Mouse (Mus musculus): ENCODE data around the gene Cnn2. TPM values are rescaled to one million over a fixed set of nuclear protein-coding genes. Genes with fewer than 3 reads are reported as not detected.

Gene Cnn2
- polyA plus RNA-seq, 1 experiment from 2014 or later, result 218 TPM

DNA sequence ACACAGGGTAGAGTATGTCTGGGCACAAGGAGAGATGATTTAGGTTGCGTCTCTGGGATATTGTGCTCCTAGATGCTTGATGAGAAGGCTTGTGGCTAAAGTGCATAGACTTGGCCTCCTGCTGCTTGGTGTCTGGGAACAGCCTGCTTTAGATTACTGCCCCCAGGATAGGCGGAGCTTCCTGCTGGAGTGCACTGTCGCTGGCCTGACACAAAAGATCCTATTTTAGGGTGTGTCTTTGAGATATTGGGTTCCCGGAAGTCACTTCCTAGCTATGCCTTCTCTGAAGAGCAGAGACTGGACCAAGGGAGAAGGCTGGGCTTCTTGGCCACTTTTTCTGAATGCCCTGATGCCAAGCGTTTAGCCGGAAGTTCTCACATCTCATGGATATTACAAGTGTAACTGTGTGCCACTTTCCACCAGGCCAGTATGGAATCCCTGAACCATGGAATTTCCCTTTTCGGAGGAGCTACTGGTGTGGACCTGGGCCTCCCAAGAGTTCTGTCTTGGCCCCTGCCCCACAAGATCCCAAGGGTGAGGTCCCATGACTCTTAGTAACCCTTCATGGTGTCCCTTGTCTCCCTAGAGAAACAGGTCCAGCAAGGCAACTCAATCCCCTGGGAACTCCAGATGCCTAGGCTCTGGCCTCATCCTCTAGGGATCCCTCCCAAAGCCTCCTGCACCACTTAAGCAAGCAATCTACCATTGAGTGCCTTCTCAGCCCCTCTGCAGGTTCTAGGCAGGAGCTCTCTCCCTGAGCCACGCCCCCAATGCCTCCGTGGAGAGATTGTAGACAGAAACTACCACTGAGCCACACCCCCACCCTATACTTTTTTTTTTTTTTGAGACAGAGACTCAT, 15.2 kb downstream of the Cnn2 start:
- no peak for ATAC-seq (replicated peaks; ENCODE audit: extremely low read depth, insufficient read depth, low FRiP score)
- peaks cover 5% of the 10 kb centered on the region; the same call in 1 of the 2 replicates for H3K4me1 ChIP-seq (ENCODE audit: control insufficient read depth, insufficient read depth, low read length)
- WGBS, result 56% methylated on average over 9 of the region's 9 CpGs

DNA sequence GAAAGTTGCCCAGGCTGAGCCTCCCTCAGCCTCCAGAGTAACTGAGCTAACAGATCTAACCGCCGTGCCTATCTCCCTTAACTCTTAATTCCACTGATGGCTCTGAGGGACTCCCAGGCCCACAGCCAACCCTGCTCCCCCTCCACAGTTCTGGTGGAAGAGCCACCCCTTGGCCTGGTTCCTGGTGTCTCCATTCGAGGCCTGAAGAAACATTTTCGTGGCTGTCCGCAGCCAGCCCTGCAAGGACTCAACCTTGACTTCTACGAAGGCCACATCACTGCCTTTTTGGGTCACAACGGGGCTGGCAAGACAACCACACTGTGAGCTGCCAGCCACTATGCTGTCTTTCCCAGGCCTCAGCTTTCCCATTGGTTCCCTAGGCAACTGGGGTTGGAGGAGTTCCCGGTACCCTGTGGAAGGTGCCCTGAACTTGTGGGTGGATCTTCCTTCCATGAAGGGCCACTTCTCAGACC, 15.9 kb downstream of the Cnn2 start:
- Histone ChIP-seq H3K36me3 (ENCODE audit: control insufficient read depth, insufficient read depth) (peaks cover 3% of the 10 kb centered on the region; the same call in 1 of the 2 replicates), H3K4me3 (ENCODE audit: low read length) (no peak overlapping the region), H3K4me2 (ENCODE audit: low read depth, low read length) (no peak overlapping the region), H3K27me3 (ENCODE audit: control insufficient read depth, insufficient read depth, low read length) (peaks cover 6% of the 10 kb centered on the region; the same call in 1 of the 2 replicates), H3K9me3 (replicated peaks; ENCODE audit: control insufficient read depth, low read length) (no peaks in the 10 kb centered on the region), H3K27ac (ENCODE audit: low read length) (no peak overlapping the region), H3K9ac (ENCODE audit: low read length) (no peak overlapping the region), H3K4me1 (ENCODE audit: control insufficient read depth, insufficient read depth, low read length) (peaks cover 5% of the 10 kb centered on the region; the same call in 1 of the 2 replicates)
- WGBS, result 70% methylated on average over 8 of the region's 8 CpGs
- ATAC-seq (replicated peaks; ENCODE audit: extremely low read depth, insufficient read depth, low FRiP score), result no peak

More for the DNA sequence above, 15.2 kb downstream of the Cnn2 start:
- no peaks in the 10 kb centered on the region for H3K9me3 ChIP-seq (replicated peaks; ENCODE audit: control insufficient read depth, low read length)
- no peak overlapping the region for H3K4me2 ChIP-seq (ENCODE audit: low read depth, low read length)
- peaks cover 6% of the 10 kb centered on the region; the same call in 1 of the 2 replicates for H3K27me3 ChIP-seq (ENCODE audit: control insufficient read depth, insufficient read depth, low read length)
- H3K4me3 ChIP-seq (ENCODE audit: low read length), result no peak overlapping the region
- H3K36me3 ChIP-seq (ENCODE audit: control insufficient read depth, insufficient read depth), result no peaks in the 10 kb centered on the region
- peak overlapping the region; percentile 11; the same call in 1 of the 2 replicates for H3K27ac ChIP-seq (ENCODE audit: low read length)
- H3K9ac ChIP-seq (ENCODE audit: low read length), result no peak overlapping the region

DNA sequence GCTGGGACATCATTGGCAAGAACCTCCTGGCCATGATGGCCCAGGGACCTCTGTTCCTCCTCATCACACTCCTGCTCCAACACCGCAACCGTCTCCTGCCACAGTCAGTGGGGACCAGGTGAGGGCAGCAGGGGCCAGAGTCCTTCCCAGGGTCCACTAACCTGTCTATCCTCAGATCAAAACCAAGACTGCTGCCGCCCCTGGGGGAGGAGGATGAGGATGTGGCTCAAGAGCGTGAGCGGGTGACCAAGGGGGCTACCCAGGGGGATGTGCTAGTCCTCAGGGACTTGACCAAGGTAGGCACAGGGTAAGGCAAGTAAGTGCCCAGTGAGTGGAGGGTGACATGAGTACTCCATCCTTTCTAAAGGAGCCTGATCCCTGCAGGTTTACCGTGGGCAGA, 23.4 kb downstream of the Cnn2 start:
- peaks cover 12% of the 10 kb centered on the region for H3K9me3 ChIP-seq (replicated peaks; ENCODE audit: control insufficient read depth, low read length)
- H3K27me3 ChIP-seq (ENCODE audit: control insufficient read depth, insufficient read depth, low read length), result peaks cover 22% of the 10 kb centered on the region
- H3K4me3 ChIP-seq (ENCODE audit: low read length), result no peak overlapping the region
- peaks cover 27% of the 10 kb centered on the region for H3K36me3 ChIP-seq (ENCODE audit: control insufficient read depth, insufficient read depth)
- H3K9ac ChIP-seq (ENCODE audit: low read length), result no peak overlapping the region
- H3K27ac ChIP-seq (ENCODE audit: low read length), result no peak overlapping the region
- 84% methylated on average over 6 of the region's 6 CpGs for WGBS
- no peaks in the 10 kb centered on the region for H3K4me1 ChIP-seq (ENCODE audit: control insufficient read depth, insufficient read depth, low read length)
- H3K4me2 ChIP-seq (ENCODE audit: low read depth, low read length), result no peak overlapping the region
- ATAC-seq (replicated peaks; ENCODE audit: extremely low read depth, insufficient read depth, low FRiP score), result no peak

DNA sequence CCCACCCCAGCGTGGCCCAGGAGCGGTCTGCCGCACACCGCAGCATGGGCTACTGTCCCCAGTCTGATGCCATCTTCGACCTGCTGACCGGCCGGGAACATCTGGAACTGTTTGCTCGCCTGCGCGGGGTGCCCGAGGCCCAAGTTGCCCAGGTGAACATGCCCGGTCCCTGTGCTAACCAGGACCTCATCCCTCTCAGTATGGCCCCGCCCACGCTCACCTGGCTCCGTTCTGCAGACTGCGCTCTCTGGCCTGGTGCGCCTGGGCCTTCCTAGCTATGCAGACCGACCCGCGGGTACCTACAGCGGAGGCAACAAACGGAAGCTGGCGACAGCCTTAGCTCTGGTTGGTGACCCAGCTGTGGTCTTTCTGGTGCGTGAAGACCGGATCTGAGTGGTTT, 25.2 kb downstream of the Cnn2 start:
- Histone ChIP-seq H3K4me2 (ENCODE audit: low read depth, low read length) (no peak overlapping the region), H3K9me3 (replicated peaks; ENCODE audit: control insufficient read depth, low read length) (peaks cover 12% of the 10 kb centered on the region), H3K4me1 (ENCODE audit: control insufficient read depth, insufficient read depth, low read length) (peaks cover under 1% of the 10 kb centered on the region), H3K27me3 (ENCODE audit: control insufficient read depth, insufficient read depth, low read length) (peaks cover 22% of the 10 kb centered on the region), H3K4me3 (ENCODE audit: low read length) (no peak overlapping the region), H3K9ac (ENCODE audit: low read length) (no peak overlapping the region), H3K27ac (ENCODE audit: low read length) (no peak overlapping the region), H3K36me3 (ENCODE audit: control insufficient read depth, insufficient read depth) (peaks cover 27% of the 10 kb centered on the region)
- WGBS, result 54% methylated on average over 25 of the region's 25 CpGs
- no peak for ATAC-seq (replicated peaks; ENCODE audit: extremely low read depth, insufficient read depth, low FRiP score)

DNA sequence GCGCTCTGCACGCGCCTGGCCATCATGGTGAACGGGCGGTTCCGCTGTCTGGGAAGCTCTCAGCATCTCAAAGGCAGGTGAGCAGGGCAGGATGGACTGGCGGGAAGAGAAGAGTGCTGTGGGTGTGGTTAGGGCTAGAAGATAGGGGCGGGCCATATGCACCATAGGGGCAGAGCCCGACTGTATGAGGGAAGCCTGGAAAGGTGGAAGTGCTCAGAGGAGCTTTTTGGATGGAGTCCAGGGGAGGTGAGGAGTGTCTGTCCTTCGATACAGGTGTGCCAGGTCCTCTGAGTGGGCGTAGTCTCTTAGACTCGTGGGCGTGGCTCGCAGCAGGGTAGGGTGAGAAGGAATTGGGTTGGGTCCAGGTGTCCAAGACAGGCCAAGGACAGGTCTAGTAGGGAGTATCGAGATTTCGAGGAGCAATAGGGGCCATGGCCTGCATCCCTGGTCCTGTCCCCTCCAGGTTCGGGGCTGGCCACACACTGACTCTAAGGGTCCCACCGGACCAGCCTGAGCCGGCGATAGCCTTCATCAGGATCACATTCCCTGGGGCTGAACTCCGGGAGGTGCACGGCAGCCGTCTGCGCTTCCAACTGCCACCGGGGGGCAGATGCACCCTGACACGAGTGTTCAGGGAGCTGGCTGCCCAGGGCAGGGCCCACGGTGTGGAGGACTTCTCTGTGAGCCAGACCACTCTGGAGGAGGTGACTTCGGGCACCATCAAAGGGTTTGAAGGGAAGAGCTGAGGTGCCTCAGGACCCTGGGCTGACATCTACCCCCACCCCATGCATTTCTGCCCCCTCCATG, 26.3 kb downstream of the Cnn2 start:
- peaks cover 12% of the 10 kb centered on the region for H3K9me3 ChIP-seq (replicated peaks; ENCODE audit: control insufficient read depth, low read length)
- H3K36me3 ChIP-seq (ENCODE audit: control insufficient read depth, insufficient read depth), result peaks cover 22% of the 10 kb centered on the region
- H3K27ac ChIP-seq (ENCODE audit: low read length), result no peak overlapping the region
- no peak for ATAC-seq (replicated peaks; ENCODE audit: extremely low read depth, insufficient read depth, low FRiP score)
- H3K27me3 ChIP-seq (ENCODE audit: control insufficient read depth, insufficient read depth, low read length), result peaks cover 22% of the 10 kb centered on the region
- no peak overlapping the region for H3K9ac ChIP-seq (ENCODE audit: low read length)
- H3K4me3 ChIP-seq (ENCODE audit: low read length), result no peak overlapping the region
- WGBS, result 26% methylated on average over 28 of the region's 28 CpGs
- peaks cover 7% of the 10 kb centered on the region for H3K4me1 ChIP-seq (ENCODE audit: control insufficient read depth, insufficient read depth, low read length)
- H3K4me2 ChIP-seq (ENCODE audit: low read depth, low read length), result no peak overlapping the region

DNA sequence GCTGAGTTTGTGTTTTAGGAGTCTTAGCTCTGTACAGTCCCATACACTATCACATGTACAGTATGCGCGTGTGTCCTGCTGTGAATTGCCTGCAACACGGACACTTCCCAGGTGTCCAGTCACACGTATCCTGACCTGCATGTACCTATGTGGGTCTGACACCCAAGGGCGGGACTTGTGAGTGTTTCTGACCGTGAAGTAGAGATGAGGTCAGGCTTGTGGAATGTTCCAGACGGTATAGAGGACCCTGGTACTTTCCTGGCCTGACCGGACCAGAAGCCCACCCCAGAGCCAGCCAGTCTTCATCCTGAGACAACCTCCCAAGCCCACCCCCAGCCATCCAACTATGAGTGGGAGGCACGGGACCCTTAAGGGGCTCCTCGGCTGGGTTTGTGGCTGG, 27.2 kb downstream of the Cnn2 start:
- no peak overlapping the region for H3K9ac ChIP-seq (ENCODE audit: low read length)
- peaks cover 7% of the 10 kb centered on the region for H3K4me1 ChIP-seq (ENCODE audit: control insufficient read depth, insufficient read depth, low read length)
- 66% methylated on average over 10 of the region's 10 CpGs for WGBS
- peaks cover 15% of the 10 kb centered on the region for H3K36me3 ChIP-seq (ENCODE audit: control insufficient read depth, insufficient read depth)
- ATAC-seq (replicated peaks; ENCODE audit: extremely low read depth, insufficient read depth, low FRiP score), result no peak
- H3K27me3 ChIP-seq (ENCODE audit: control insufficient read depth, insufficient read depth, low read length), result peaks cover 22% of the 10 kb centered on the region
- no peak overlapping the region for H3K4me3 ChIP-seq (ENCODE audit: low read length)
- no peak overlapping the region for H3K4me2 ChIP-seq (ENCODE audit: low read depth, low read length)
- H3K27ac ChIP-seq (ENCODE audit: low read length), result no peak overlapping the region
- H3K9me3 ChIP-seq (replicated peaks; ENCODE audit: control insufficient read depth, low read length), result peaks cover 8% of the 10 kb centered on the region

DNA sequence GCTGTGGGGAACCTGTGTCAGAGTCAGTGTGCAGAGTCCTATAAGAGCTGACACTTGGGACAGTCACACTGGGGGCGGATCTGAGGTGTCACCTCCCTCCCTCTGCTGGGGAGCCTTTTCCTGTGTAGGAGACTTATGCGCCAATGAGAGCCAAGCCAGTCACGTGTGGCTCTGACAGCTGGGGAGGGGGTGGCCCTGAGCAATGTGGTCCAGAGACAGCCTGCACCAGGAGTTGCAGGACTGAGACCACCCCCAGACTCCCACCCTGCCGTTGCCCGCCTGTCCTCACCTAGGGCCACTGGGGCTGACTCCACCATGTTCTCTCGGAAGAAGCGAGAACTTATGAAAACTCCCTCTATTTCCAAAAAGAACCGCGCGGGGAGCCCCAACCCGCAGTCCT, 28.1 kb downstream of the Cnn2 start, which contains the start of gene Arhgap45:
Gene Arhgap45 (plus strand): TSS at position 143 of the 400 bp plus-strand sequence.
- peak within 1 kb of the TSS; percentile 29; the same call in 1 of the 2 replicates for H3K27ac ChIP-seq (ENCODE audit: low read length)
- 60% methylated on average over 11 of the region's 11 CpGs for WGBS
- no peaks in the 10 kb centered on the region; the same call in 1 of the 2 replicates for H3K9me3 ChIP-seq (replicated peaks; ENCODE audit: control insufficient read depth, low read length)
- peak within 1 kb of the TSS; percentile 47 for H3K4me3 ChIP-seq (ENCODE audit: low read length)
- peaks cover 22% of the 10 kb centered on the region for H3K27me3 ChIP-seq (ENCODE audit: control insufficient read depth, insufficient read depth, low read length)
- 0 out of 2 replicates have a peak within 1 kb of the TSS, but pooled peaks have one; percentile 15 for H3K4me2 ChIP-seq (ENCODE audit: low read depth, low read length)
- ATAC-seq (replicated peaks; ENCODE audit: extremely low read depth, insufficient read depth, low FRiP score), result peak; percentile 45; the same call in 1 of the 2 replicates
- peaks cover 7% of the 10 kb centered on the region for H3K4me1 ChIP-seq (ENCODE audit: control insufficient read depth, insufficient read depth, low read length)
- H3K36me3 ChIP-seq (ENCODE audit: control insufficient read depth, insufficient read depth), result peaks cover 5% of the 10 kb centered on the region
- H3K9ac ChIP-seq (ENCODE audit: low read length), result peak within 1 kb of the TSS; percentile 53; the same call in 1 of the 2 replicates

DNA sequence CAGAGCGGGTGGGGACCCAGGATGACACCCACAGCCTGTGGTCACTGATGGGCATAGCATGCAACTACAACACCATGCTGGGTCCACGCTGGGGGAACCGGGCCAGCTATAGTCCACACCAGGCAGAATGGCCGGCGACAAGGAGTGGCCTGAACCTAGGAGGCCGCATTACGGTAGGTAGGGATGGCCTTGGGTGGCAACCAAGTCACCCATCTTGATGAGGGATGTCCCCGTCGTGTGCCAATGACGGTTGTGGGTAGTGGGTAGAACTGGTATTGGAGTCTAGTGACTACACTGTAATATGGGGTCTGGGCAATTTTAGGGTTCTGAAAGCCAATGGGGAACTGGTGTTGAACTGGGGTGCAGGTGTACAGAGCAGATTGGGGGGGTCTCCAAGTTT, 28.5 kb downstream of the Cnn2 start:
- 0 out of 2 replicates have a peak overlapping the region, but pooled peaks have one; percentile 15 for H3K4me2 ChIP-seq (ENCODE audit: low read depth, low read length)
- H3K4me1 ChIP-seq (ENCODE audit: control insufficient read depth, insufficient read depth, low read length), result peaks cover 7% of the 10 kb centered on the region
- no peaks in the 10 kb centered on the region for H3K9me3 ChIP-seq (replicated peaks; ENCODE audit: control insufficient read depth, low read length)
- 81% methylated on average over 10 of the region's 10 CpGs for WGBS
- peaks cover 1% of the 10 kb centered on the region; the same call in 1 of the 2 replicates for H3K36me3 ChIP-seq (ENCODE audit: control insufficient read depth, insufficient read depth)
- no peak for ATAC-seq (replicated peaks; ENCODE audit: extremely low read depth, insufficient read depth, low FRiP score)
- H3K9ac ChIP-seq (ENCODE audit: low read length), result peak overlapping the region; percentile 53; the same call in 1 of the 2 replicates
- peak overlapping the region; percentile 47 for H3K4me3 ChIP-seq (ENCODE audit: low read length)
- H3K27ac ChIP-seq (ENCODE audit: low read length), result peak overlapping the region; percentile 29; the same call in 1 of the 2 replicates
- H3K27me3 ChIP-seq (ENCODE audit: control insufficient read depth, insufficient read depth, low read length), result peaks cover 22% of the 10 kb centered on the region
